Mouse (Mus musculus) E14TG2a.4 (cell line): Measurements from ENCODE around the gene Ptprb.

Experiments used
- CTCF ChIP-seq: conservative IDR thresholded peaks from 2 replicates; pipeline ENCODE4 v1.5.1; 2014; ENCODE audit warnings: low read length
- NANOG ChIP-seq: IDR thresholded peaks from 2 replicates; pipeline ENCODE4 v1.6.1; 2014; ENCODE audit warnings: borderline replicate concordance, low read length, mixed read lengths
- POU5F1 ChIP-seq: IDR thresholded peaks from 2 replicates; pipeline ENCODE4 v1.6.1; 2014; ENCODE audit warnings: low read length, borderline replicate concordance

DNA sequence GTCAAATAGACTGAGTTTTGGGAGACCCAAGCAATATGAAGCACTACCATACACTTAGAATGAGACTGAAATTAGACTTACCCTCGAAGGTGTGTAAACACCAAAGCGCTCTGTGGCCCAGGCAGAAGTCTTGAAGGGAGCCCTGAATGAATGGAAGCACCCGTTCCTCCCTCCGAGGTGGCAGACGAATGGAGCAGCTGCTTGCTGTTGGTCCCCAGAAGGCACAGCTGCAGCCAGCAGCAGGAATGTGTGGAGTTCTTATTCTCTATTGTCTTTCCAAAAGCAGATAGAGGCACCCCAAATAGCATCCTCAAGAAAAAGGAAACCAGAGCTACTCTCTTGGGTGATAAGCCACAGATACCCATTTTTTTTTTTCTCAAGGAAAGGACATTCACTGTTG is 79.0 kb downstream of the Ptprb start:
- no peak for TF ChIP-seq CTCF
- TF ChIP-seq NANOG, result no peak
- TF ChIP-seq POU5F1, result no peak
